Mouse (Mus musculus): Measurements from ENCODE around the gene Ppfibp1.

The Ppfibp1 gene

DNA sequence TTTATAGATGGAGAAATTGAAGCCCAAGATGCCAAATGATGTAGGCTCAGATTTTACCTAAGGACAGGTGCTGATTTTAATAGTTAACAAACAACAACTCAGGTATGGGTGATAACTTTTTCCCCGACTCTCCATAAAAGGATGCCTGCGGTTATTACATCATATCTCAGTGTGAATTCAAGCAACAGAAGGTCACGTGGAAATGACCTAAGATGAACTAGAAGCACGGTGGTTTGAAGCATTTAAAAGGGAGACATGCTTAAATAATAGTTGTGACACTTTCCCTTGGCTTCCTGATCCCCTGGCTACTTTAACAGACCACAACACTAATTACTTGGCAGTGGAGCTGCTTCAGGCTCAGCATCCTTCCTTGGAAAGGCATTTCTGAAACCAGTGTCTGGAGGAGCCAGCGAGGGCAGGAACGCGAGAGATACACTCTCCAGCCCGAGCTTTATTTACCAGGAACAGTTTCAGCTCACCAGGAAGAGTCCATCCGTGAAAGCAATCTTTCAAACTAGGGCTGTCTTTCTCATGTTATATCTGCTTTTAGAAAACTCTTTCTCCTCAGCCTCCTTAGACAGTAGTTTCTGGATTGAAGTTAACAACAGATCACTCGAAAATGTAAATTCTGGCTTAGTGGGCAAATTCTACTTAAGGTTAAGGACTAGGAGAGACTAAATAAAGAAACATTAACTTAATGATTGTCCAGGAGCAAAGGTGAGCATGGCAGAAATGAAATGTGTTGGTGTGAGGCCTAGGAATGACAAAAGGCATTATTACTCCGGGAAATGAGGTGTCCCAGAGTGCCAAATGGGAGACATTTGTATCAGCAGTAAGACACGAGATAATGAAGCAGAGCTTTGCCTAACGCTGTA lies 6.2 kb upstream of the Ppfibp1 start:
- DNase-seq (ENCODE audit: low spot score in 2 of 2): no peak

- no peak for DNase-seq (ENCODE audit: low spot score in 2 of 2)
Measured at GRCm38 (mm10) chr6:146883426-146883825, 4.9 kb upstream of the Ppfibp1 start.

DNA sequence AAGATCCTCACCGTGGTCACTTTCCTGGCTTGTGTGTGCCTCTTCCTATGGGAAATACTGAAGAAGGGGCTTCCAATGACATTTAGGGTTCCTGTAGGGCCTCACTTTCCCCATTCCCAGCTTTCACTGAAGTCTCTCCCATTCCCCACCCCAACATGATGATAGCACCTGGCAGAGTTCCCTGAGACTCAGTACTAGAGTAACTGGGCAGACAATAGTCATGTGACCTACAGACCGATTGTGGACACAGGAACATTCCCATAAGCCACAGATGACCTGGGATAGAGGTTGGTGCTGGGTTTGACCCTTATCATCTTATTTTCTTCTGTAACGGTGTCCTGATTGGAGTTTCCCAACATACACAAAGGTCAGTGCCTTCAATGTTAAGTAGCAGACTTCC lies 4.1 kb upstream of the Ppfibp1 start:
- DNase-seq (ENCODE audit: low spot score in 2 of 2): no peak

- no peak for DNase-seq (ENCODE audit: low spot score in 2 of 2)
Measured at GRCm38 (mm10) chr6:146884851-146885250, 3.4 kb upstream of the Ppfibp1 start.

- DNase-seq (ENCODE audit: low spot score in 2 of 2): no peak
Measured at GRCm38 (mm10) chr6:146888660-146889490, 588 bp downstream of the Ppfibp1 start.

DNA sequence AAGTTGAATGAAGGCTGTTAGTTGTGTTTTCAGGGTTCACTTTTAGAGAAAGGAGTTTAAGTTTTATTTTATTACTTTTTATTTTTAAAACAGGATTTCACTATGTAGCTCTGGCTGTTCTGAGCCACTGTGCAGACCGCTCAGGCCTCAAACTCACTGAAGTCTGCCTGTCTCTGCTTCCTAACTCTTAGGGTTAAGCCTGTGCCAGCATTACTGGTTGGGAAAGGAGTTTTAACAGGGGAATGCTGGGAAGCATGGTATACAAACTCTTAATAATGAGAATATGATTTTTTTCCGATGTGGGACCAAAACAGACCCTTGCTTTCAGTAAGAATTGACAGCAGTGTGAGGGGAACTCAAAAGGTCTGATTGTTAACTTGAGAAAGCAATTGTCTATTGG lies 1.9 kb downstream of the Ppfibp1 start:
- no peak for DNase-seq (ENCODE audit: low spot score in 2 of 2)

GRCm38 (mm10) chr6:146890633-146891032 lies 2.3 kb downstream of the Ppfibp1 start:
- no peak for DNase-seq (ENCODE audit: low spot score in 2 of 2)

DNA sequence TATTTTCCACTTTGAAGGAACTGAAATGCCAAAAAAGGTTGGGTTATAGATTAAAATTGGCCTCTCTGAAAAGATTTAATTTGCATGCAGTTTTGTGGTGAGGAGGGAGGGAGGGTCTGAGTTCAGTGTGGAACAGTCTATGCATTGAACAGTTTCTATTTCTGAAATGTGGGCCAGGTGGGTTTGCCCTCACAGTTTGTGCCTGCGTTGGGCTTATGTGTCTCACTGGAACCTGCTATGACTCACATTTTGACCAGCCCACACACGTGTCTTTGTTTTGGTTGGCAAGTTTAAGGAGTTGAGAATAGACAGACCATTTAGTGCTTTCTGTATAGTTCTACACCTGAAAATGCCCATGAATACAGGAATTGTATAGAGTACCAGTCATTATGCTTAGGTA lies 5.6 kb downstream of the Ppfibp1 start:
- no peak for DNase-seq (ENCODE audit: low spot score in 2 of 2)

DNA sequence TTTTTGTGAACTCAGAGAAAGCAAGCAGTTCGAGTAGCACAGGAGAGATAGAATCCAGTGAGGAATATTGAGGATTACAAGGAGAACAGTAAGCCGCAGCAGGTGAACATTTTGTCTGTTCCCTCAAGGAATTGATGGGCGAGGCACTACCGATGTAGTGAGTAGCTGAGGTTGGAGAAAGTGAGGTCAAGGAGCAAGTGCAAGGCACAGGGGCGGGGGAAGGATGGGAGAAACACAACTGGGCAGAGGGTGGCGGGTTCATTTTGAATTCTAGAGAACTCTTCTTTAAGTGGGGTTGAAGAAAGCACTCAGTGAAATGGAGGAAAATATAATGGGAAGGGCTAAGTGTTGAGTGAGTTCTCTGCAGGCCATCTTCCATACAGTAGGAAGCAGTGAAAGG lies 10.4 kb downstream of the Ppfibp1 start:
- no peak for DNase-seq (ENCODE audit: low spot score in 2 of 2)

DNA sequence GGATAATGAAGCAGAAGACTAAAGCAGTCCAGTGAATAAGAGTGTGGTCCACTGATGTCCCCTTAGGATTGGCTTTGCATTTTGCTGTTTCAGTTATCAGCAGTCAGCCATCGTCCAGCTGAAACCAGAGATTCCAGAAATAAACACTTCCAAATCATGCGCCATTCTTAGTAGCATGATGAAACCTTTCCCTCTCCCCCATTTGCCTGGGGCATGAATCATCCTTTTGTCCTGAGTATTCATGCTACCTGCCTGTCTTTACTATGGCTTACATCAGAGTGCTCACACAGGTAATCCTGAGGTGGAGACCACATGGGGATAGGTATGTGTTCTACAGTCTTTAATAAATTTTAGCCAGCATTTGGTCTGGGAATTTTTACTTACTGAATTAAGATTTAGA lies 11.4 kb downstream of the Ppfibp1 start:
- no peak for DNase-seq (ENCODE audit: low spot score in 2 of 2)

- DNase-seq (ENCODE audit: low spot score in 2 of 2): no peak
Measured at GRCm38 (mm10) chr6:146901929-146902328, 13.6 kb downstream of the Ppfibp1 start.

DNA sequence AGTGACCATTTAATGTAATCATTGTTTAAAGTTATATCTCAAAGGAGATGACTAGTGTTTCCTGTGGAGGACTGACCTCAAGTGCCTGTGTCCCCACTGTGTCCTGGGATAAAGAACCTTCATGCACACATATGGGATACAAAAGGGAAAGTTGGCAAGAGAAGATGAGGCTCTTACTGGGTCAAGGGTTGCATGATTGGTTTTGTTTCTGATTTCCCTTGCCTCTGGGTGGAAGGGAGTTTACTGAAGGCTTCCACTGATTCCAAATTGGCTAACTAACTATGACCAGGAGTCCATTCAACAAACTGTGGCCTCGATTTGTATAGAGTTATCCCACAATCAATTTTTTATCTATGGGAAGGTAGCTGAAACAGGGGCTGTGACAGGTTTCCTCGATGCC lies 15.3 kb downstream of the Ppfibp1 start:
- no peak for DNase-seq (ENCODE audit: low spot score in 2 of 2)

GRCm38 (mm10) chr6:146904707-146905106 lies 16.4 kb downstream of the Ppfibp1 start:
- DNase-seq (ENCODE audit: low spot score in 2 of 2): no peak

DNA sequence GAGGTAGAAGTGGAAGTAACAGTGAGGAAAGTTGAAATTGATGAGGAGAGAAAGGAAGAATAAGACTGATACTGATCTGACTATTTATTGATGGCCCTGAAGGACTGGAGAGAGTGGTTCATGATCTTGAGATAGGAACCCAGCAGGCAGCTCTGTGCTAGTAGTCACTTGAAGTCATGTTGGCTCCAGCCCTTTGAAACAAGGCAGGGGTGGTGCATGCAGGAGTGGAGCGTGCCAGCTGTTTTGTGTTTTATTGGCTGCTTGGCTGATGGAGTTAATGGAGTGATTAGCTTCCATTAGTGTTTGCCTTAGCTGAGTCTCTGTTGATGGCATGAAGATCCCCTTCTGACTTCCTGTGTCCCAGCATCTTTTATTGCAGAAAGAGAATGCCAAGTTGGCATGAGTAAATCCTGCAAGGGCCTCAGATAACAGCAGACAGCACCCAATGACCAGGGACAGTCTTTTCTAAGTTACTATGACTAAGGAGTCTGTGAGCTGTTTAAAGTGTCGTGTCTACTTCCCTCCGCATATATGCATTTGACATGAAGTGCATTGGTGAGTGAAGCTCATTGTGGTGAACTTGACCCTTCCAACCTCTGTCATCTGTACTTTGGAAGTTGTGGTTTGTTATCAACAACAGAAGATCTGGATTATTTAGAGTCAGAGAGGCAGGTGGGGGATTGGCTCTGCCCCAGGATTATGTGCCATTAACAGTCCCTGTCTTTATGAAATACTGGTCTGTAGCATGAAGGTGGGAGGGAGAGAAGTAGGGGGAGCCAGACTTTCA lies 17.9 kb downstream of the Ppfibp1 start:
- no peak for DNase-seq (ENCODE audit: low spot score in 2 of 2)

GRCm38 (mm10) chr6:146907061-146907794 lies 18.9 kb downstream of the Ppfibp1 start:
- no peak for DNase-seq (ENCODE audit: low spot score in 2 of 2)

- DNase-seq (ENCODE audit: low spot score in 2 of 2): no peak
Measured at GRCm38 (mm10) chr6:146907795-146908190, 19.5 kb downstream of the Ppfibp1 start.

DNA sequence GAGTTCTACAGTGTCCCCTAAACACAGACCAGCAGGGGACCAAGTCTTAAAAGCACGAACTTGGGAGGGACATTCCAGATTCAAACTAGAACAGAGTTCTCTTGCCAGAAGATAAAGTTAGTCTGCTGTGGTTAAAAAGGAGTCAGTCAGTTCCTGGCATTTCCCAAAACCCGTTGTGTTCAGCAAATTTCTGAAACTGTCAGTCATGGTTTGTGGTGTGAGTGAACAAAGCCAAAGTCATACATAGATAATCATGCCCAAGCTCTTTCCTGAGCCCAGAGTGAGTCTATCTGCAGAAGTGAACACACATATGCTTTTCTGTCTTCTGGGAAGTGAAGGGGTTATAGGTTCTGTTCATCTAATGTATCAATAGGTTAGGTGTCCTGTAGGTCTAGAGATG lies 20.5 kb downstream of the Ppfibp1 start:
- DNase-seq (ENCODE audit: low spot score in 2 of 2): no peak

- DNase-seq (ENCODE audit: low spot score in 2 of 2): no peak
Measured at GRCm38 (mm10) chr6:146909725-146910489, 21.6 kb downstream of the Ppfibp1 start.

GRCm38 (mm10) chr6:146910801-146911200 lies 22.5 kb downstream of the Ppfibp1 start:
- DNase-seq (ENCODE audit: low spot score in 2 of 2): no peak

GRCm38 (mm10) chr6:146912835-146913488 lies 24.7 kb downstream of the Ppfibp1 start:
- no peak for DNase-seq (ENCODE audit: low spot score in 2 of 2)

All from urinary bladder, adult 18-20 months (tissue).